Mouse (Mus musculus) brain, embryonic 14.5 days (tissue): ENCODE measurements around the gene Emid1.

Source experiments
- CTCF ChIP-seq: fragments of 200-500 bp; IDR thresholded peaks from 2 replicates; pipeline ENCODE4 v1.5.1; 2012; ENCODE audit warnings: inconsistent platforms, mild to moderate bottlenecking, moderate library complexity, borderline replicate concordance; ENCODE audit not compliant: insufficient read depth, insufficient read length; ENCODE audit errors: extremely low read depth
- POLR2A ChIP-seq: fragments of 200-500 bp; IDR thresholded peaks from 2 replicates; pipeline ENCODE4 v1.6.1; 2012; ENCODE audit warnings: mild to moderate bottlenecking, inconsistent platforms, borderline replicate concordance; ENCODE audit not compliant: poor library complexity, insufficient read depth, insufficient read length, severe bottlenecking; ENCODE audit errors: extremely low read depth

DNA sequence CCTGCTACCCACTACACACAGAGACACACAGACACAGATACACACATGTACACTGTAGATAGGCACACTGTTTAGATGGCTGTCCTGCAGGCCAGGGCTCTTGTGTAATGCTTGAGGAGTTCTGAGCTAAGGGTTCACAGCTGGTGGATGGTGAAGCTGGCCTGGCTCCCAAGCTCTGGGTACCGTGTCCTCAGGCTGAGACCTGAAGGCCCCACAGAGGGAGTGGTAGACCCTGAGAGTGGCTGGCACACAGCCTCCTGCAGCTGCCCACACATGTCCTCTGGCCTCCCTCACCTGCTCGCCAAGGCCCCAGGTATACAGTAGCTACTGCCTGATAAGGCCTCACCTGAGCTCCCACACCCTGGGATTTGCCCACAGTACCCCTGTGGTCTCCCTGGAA lies 10.1 kb downstream of the Emid1 start:
- no peak for TF ChIP-seq CTCF
- no peak for TF ChIP-seq POLR2A
